8 mouse cellular contexts compared by ENCODE assay signal in genomic region chr17:10317981-10318551, GRCm38 (mm10). TPM values are rescaled to one million over a fixed set of nuclear protein-coding genes. Genes with fewer than 3 reads are reported as not detected.
DNase-seq lines count a peak whose midpoint lies in the region; ATAC-seq lines count a peak whose summit lies in the region.

No protein-coding gene starts in this region.

- H3K27me3 ChIP-seq in embryonic facial prominence, embryonic 13.5 days: no peaks in the 10 kb centered on the region
- H3K27me3 ChIP-seq in heart, embryonic 12.5 days (replicated peaks): no peaks in the 10 kb centered on the region
- H3K27me3 ChIP-seq in kidney, embryonic 16.5 days (ENCODE audit: insufficient read depth, low read length): no peaks in the 10 kb centered on the region

- WGBS in embryonic facial prominence, embryonic 13.5 days: under 1% methylated on average over 46 of the region's 46 CpGs
- under 1% methylated on average over 46 of the region's 46 CpGs for WGBS in heart, embryonic 12.5 days
- under 1% methylated on average over 45 of the region's 46 CpGs for WGBS in kidney, embryonic 16.5 days

- H3K27ac ChIP-seq in embryonic facial prominence, embryonic 13.5 days: peak overlapping the region; percentile 97
- H3K27ac ChIP-seq in heart, embryonic 12.5 days (ENCODE audit: poor library complexity, severe bottlenecking): peak overlapping the region; percentile 100
- H3K27ac ChIP-seq in kidney, embryonic 16.5 days (ENCODE audit: low read length): peak overlapping the region; percentile 99

- peak; percentile 68 for DNase-seq in CD4-positive, CD25-positive, alpha-beta regulatory T cell, adult 2 months (ENCODE audit: low read depth, low spot score)
- DNase-seq in adrenal gland, adult 8-10 months: peak; percentile 67
- peak; percentile 82 to 83 for DNase-seq in lung, postnatal 4 days
- peak; percentile 54 for DNase-seq in right cerebral cortex, postnatal 14 days
- peak; percentile 71 to 77 for DNase-seq in urinary bladder, postnatal 4 days (ENCODE audit: low spot score in 2 of 2)

- no peak for ATAC-seq in embryonic facial prominence, embryonic 13.5 days (ENCODE audit: insufficient number of reproducible peaks, insufficient read depth, low FRiP score, low TSS enrichment, low read depth)
- no peak for ATAC-seq in heart, embryonic 12.5 days (ENCODE audit: insufficient number of reproducible peaks, low FRiP score)
- peak; percentile 16; the same call in 1 of the 2 replicates for ATAC-seq in kidney, embryonic 16.5 days (ENCODE audit: low FRiP score, low TSS enrichment)

- H3K4me3 ChIP-seq in embryonic facial prominence, embryonic 13.5 days: peak overlapping the region; percentile 89
- H3K4me3 ChIP-seq in heart, embryonic 12.5 days: peak overlapping the region; percentile 99
- peak overlapping the region; percentile 97 for H3K4me3 ChIP-seq in kidney, embryonic 16.5 days (ENCODE audit: low read length)

- no peaks in the 10 kb centered on the region for H3K36me3 ChIP-seq in embryonic facial prominence, embryonic 13.5 days
- H3K36me3 ChIP-seq in heart, embryonic 12.5 days: no peaks in the 10 kb centered on the region
- H3K36me3 ChIP-seq in kidney, embryonic 16.5 days (ENCODE audit: insufficient read depth, low read length): no peaks in the 10 kb centered on the region

- H3K4me2 ChIP-seq in embryonic facial prominence, embryonic 13.5 days: peak overlapping the region; percentile 68
- peak overlapping the region; percentile 58 for H3K4me2 ChIP-seq in heart, embryonic 12.5 days
- H3K4me2 ChIP-seq in kidney, embryonic 16.5 days (replicated peaks; ENCODE audit: low read depth, low read length): peak overlapping the region; percentile 54

- H3K4me1 ChIP-seq in embryonic facial prominence, embryonic 13.5 days: peaks cover 23% of the 10 kb centered on the region
- peaks cover 12% of the 10 kb centered on the region for H3K4me1 ChIP-seq in heart, embryonic 12.5 days (replicated peaks)
- peaks cover 25% of the 10 kb centered on the region for H3K4me1 ChIP-seq in kidney, embryonic 16.5 days (ENCODE audit: insufficient read depth, low read length)

- no peaks in the 10 kb centered on the region for H3K9me3 ChIP-seq in embryonic facial prominence, embryonic 13.5 days
- no peaks in the 10 kb centered on the region for H3K9me3 ChIP-seq in heart, embryonic 12.5 days (replicated peaks)
- no peaks in the 10 kb centered on the region for H3K9me3 ChIP-seq in kidney, embryonic 16.5 days (ENCODE audit: low read length)

- H3K9ac ChIP-seq in embryonic facial prominence, embryonic 13.5 days: peak overlapping the region; percentile 95
- H3K9ac ChIP-seq in heart, embryonic 12.5 days: peak overlapping the region; percentile 100
- peak overlapping the region; percentile 98 for H3K9ac ChIP-seq in kidney, embryonic 16.5 days (replicated peaks; ENCODE audit: low read length)

RNA-seq across cellular contexts. Expression of gene Qk, which starts 1.6 kb away (rescaled TPM):
- total RNA-seq in adrenal gland, adult 8-10 months (2022): 100 to 1,000 TPM; 121 to 231 (median 200) TPM
- 30.4 TPM in 2 replicates for polyA plus RNA-seq in embryonic facial prominence, embryonic 13.5 days (2015; fragmentation: Nextera tagmentation; extraction: Ambion mirVana)
- polyA plus RNA-seq in heart, embryonic 12.5 days (2016; fragmentation: Nextera tagmentation; extraction: Ambion mirVana): 41.5 and 44.9 TPM in 2 replicates
- 22.5 and 30.5 TPM in 2 replicates for polyA plus RNA-seq in kidney, embryonic 16.5 days (2015; fragmentation: Nextera tagmentation; extraction: Ambion mirVana)
